Mouse (Mus musculus): ENCODE results near the gene Igfbp7.
A peak's percentile ranks its signal among the peaks of the same experiment; 100 is the strongest.

Igfbp7 gene

DNA sequence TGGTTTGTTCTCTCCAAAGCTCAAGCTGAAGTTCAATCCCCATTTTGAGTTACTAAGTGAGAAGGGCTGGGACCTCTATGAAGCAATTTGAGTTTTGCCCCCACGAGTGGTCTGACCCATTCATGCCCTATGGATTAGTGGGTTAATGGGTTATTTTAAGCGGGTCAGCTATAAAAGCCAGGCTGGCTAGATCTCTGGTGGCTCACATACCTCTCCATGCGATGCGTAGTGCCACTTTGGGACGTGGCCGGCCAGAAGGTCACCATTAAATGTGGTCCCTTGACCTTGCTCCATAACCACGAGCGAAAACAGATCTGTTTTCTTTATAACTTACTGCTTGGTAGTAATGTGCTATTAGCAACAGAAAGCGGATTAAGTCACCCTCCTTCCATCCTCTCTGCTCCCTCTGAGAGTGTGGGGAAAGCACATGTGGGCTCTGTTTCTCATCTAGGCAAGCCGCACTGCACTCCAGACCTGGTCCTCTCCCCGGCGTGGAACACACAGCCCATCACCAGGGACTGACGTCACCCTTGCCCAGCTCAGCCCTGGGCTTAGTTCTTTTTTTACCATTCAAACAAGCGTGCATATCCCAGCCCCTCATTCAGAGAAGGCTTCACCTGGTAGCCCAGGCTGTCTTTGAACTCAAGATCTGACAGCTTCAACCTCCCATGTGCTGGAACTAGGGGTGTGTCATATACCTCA lies 28.3 kb downstream of the Igfbp7 start:
- DNase-seq (ENCODE audit: low read depth, low spot score) = no peak

DNA sequence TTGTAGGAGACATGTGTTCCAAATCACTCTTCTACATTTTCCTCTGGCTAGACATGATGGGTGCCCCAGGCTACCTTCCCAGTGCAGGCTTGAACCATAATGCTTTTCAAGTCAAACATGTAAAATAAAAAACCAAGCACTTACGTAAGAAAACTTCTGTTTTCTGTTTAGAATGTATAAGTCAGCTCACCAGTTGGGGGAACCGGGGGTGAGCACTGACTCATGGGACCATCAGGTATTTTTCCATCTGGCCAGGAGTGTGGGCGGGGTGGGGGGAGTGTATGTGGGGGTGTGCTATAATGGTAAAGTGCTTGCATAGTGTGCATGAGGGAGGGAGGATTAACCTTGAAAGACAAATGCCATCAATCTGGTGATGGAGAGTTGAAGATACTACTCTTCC lies 29.8 kb downstream of the Igfbp7 start:
- no peak for DNase-seq (ENCODE audit: low read depth, low spot score)

DNA sequence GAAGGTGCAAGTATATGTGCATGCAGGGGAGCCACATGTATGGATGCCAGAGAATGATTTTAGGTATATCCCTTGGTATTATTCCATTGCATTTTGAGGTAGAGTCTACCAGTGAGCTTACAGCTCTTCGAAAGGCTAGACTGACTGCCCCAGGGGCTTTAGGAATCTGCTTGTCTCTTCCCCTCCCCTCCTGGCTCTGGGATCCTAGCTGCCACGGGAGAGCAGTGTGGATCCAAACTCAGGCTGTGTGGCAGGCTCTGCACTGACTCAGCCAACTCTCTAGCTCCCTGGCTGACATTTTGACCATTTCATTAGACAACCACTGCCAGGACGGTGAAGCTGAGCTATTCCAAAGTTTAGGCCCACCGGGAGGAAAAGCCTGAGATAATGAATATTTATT lies 32.3 kb downstream of the Igfbp7 start:
- DNase-seq (ENCODE audit: low read depth, low spot score) = no peak

DNA sequence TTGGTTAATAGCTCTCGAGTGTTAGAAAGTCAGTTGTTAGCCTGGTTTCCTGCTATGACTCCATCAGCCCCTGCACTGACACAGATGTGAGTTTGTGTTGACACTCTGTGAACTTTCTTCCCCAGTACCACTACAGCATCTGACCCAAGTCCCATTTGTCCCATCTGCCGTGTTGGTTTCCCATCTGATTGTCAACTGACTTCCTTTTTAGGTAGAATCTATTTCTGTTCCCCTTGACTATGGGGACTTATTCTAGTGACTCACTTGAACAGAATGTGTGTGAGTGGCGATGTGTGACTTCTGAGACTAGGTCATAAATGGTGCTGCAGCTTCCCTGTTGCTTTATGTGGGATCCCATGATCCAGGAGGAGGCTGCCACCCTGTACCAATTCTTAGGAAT lies 32.9 kb downstream of the Igfbp7 start:
- DNase-seq (ENCODE audit: low read depth, low spot score) = no peak

DNA sequence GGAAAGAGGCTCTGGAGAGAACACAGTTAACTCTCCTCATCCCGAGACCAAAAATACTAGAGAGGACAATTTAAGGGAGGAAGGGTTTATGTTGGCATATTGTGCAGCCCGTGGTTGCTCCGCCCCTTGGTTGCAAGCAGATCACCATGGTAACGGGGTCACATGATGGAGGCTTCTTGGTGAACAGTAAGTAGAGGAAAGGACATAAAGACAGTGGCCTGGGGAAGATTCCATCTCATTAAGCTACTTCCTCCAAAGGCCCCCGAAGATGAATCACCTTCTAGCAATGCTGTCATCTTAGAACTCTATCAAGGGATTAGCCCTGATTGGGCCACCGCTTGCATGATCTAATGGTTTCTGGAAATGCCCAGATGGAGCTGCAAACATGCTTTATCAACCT lies 35.1 kb downstream of the Igfbp7 start:
- DNase-seq (ENCODE audit: low read depth, low spot score) = no peak

DNA sequence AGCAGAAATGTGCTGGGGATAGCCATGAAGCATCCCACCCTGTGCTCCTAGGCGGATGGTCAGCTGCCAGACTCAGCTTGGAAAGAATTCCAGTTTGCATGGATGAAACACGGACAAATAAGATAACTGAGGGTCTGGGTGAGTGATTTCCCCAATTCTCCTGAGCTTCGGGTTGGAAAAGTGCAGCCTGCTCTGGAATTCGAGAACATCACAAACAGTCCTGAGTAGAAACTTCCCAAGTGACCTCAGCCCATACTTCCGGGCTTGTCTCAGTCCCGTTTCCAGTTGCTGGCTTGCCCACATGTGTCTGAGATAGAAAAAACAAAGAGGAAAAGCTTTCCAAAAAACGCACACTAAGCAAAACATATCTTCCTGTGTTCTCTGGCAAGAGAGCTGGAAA lies 35.6 kb downstream of the Igfbp7 start:
- DNase-seq (ENCODE audit: low read depth, low spot score) = no peak

DNA sequence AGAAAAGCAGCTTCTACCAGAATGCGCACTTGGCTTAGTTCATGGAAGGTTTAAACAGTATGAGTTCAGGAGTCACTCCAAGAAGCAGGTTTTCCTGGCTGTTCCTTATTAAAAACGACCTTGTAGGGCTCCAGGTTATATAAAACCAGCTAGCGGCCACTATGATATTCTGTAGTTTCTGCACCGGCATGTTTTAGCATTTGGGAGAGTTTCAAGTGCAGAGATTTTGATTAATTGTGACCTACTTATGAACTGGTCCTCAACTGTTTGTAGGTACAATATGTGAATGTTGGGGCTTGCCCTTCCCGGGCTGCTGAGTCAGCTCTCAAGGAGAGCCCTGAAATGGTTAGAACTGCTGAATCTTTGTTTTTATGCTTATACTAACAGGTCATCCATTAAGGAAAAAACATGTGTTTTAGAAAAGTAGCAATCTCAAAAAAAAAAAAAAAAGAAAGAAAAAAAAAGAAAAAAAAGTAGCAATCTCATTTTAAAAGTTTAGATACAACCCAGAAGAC lies 37.4 kb downstream of the Igfbp7 start:
- DNase-seq (ENCODE audit: low read depth, low spot score) = no peak

DNA sequence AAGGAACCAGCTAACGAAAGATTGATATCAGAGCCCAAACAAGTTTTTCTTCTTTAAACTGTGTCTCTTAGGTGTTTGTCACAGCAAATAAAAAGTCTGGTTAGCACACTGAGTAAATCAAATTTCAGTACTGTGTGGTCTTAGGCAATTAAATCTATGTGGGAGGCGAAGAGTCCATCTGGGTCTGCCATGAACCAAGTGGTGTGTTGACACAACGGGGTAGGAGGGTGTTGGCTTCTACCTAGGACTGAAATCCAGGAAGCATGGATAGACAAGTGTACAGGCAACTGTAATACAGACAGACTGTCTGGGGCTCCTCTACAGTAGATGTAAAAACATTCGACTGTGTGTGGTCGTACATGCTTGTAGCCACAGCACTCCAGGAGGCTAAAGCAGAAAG lies 38.4 kb downstream of the Igfbp7 start:
- DNase-seq (ENCODE audit: low read depth, low spot score) = no peak

DNA sequence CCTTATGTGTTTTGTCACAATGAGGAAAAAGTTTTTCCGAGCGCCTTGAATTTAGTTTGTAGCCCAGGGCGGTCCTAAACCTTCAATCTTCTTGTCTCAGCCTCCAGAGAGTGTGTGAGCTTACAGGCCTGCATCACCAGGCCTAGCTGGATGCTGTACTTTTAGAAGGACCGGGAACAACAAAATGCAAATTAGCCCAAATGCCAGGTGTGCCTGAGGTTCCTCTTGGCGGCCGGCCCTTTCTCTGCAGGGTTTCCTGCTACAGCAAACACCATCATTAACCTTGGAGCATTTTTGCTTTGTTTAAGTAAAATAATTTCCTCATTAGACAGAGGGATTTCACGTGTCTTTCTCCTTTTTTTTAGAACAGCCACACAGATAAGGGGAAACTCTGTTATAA lies 39.6 kb downstream of the Igfbp7 start:
- no peak for DNase-seq (ENCODE audit: low read depth, low spot score)

DNA sequence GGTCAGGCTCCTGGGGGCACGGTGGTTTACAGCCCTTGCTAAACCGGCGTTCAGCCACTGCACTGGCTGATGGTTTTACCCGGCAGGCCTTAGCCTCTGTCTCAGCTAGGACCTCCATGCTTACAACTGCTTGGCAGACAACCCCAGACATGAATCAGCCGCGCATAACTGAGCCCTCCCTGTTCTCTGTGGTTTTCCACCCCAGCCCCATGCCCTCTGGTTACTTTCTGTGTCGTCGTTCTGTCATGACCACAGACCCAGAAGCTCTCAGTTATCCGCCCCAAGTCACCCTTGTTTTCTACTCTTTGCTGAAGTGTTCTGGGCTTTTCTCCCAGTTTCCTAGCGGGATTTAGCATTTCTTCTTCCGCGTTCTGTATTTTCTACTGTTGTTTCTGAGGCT lies 40.2 kb downstream of the Igfbp7 start:
- no peak for DNase-seq (ENCODE audit: low read depth, low spot score)

DNA sequence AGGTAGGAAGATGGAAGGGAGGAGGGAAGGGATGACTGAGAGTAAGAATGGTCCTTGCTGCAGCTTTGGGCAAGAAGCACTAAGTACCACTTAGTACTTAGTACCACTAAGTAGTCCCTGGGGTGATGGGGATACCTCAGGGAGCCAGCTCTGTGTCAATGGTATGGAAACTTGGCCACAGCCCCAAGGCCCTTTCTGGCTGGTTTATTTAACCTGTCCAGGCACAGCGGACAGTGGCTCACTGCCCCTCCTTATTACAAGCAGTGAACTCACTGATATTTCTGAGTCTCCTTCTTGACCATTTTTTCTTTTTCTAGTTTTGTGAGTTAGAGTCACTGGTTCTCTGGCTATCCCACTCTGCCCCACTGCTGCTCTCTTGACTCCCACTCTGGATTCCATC lies 40.7 kb downstream of the Igfbp7 start:
- DNase-seq (ENCODE audit: low read depth, low spot score) = no peak

DNA sequence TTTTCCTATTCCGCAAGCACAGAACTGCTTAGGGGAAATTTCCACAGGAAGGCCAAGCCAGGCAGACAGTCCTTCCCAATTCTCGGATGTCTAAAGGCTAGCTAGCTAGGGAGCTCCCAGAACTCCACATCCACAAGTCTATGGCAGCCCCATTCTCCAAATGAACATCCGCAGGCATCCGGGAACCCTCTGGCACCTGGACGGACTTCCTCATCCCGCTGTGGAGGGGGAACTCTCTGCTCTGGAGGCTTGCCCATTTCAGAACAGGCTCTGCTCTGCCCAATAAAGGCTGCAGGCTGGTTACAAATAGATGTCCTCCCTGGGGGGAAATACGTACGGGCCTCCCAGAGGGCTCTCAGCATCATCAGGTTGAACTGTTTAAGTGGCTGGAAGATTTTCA lies 41.5 kb downstream of the Igfbp7 start:
- no peak for DNase-seq (ENCODE audit: low read depth, low spot score)

DNA sequence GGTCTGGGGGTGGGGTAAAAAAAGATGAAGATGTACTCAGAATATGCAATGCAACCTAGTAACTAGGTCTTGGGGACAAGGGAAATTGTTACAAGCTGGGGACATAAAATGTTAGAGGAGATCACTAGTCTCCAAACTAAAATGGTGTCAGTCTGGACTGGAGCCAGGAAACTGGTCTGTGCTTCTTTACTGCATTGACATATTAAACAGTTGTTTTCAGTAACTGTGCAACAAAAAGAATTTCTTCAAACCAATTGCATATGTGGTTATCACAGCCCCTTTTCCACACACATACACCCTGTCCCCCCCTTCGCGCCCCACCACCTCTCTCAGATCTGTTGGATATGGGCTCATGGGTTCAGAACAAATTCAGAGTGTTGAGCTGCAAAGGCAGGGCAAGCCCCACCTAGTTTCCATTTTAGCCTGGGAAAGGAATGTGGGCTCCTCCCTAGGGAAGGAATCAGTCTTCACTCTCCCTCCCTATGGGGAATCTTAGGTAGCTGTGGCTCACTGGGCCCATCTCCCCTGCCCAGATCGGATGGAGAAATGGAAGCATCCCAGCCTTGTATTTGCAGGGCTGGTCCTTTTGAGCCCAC lies 43.3 kb downstream of the Igfbp7 start:
- no peak for DNase-seq (ENCODE audit: low read depth, low spot score)

DNA sequence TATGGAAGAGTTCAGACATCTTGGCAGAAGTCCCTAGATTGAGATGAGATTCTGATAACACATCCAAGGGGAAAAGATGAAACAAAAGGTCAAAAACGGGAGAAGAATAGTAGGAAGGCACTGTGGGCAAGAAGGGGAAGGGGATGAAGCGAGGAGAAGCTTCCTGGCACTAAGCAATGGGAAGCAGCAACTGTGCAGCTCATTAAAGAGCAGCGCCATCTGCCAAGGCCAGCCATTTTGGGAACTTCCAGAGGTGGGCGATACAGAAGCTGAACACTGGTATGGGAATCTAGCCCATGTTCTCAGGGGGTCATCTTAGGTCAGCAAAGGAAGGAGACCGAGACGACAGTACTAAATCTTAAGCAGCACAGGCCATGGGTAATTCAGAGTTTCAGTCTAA lies 44.2 kb downstream of the Igfbp7 start:
- DNase-seq (ENCODE audit: low read depth, low spot score) = no peak

DNA sequence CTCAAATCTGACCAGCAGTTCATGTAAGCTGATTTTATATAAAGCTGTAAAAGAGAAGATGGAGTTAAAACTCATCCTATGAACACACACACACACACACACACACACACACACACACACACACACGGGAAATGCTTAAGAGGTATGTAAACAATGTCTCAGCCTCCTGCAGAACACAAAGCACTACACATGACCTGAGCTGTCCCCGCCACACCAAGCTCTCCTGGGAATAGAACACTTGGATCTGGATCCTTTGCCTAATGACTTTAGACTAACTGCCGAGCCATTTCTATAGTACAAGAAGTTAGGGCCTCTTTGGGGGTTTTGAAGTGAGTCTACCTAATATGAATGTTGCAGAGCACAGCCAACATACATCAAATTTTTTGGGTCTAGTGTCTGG lies 45.7 kb downstream of the Igfbp7 start:
- DNase-seq (ENCODE audit: low read depth, low spot score) = no peak

DNA sequence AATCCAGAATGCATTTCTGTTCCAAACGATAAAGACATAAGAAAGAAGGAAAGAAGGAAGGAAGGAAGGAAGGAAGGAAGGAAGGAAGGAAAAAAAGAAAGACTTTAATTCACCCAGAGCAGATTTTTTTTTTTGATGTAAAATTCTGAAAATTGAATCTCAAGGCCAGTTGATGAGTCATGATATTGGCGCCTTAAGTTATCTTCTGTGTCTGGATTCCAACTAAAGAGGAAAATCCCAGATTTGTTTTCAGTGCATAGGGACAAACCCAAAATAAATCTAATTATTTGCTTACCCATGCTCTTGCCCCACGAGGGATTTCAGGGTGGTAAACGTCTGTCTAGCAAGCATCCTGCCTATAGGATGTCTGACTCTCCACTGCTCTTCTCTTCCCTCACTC lies 46.8 kb downstream of the Igfbp7 start:
- DNase-seq (ENCODE audit: low read depth, low spot score) = no peak

DNA sequence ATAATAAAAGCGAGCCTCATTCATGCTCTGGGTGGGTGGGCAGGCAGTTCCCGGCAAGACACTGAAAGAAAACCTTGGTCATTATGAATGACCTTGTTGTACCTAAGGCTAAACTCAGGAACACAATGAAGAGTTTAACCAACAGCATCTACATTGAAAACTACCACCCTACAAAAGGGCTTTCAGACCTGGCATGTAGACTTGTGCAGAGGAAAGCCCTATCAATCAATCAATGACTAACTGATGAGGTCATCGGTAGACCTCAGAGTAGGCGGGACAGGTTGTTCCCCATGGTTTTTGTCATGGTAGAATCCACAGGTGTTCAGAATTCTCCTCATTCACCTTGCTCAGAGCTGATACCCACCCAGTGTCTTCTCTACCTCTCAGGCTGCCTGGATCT lies 47.9 kb downstream of the Igfbp7 start:
- DNase-seq (ENCODE audit: low read depth, low spot score) = no peak

DNA sequence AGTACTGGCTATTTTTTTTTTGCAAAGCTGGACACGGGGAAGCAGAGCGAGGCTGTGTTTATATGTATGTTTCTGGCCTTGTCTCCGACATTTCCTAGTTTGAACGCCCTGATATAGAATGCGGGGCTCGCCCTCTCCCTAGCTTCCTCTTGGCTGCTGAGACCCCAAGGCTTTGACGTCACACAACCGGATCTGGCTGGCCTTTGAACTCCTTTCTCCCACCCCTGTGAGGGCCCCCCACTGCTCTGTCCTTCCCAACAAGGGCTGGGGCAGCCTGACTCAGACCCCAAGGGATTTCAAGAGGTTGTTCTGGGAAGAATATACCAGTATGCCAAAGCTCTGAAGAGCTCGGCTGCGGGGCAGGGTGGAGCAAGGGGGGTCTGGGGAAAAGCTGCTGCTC lies 49.5 kb downstream of the Igfbp7 start:
- DNase-seq (ENCODE audit: low read depth, low spot score) = no peak

DNA sequence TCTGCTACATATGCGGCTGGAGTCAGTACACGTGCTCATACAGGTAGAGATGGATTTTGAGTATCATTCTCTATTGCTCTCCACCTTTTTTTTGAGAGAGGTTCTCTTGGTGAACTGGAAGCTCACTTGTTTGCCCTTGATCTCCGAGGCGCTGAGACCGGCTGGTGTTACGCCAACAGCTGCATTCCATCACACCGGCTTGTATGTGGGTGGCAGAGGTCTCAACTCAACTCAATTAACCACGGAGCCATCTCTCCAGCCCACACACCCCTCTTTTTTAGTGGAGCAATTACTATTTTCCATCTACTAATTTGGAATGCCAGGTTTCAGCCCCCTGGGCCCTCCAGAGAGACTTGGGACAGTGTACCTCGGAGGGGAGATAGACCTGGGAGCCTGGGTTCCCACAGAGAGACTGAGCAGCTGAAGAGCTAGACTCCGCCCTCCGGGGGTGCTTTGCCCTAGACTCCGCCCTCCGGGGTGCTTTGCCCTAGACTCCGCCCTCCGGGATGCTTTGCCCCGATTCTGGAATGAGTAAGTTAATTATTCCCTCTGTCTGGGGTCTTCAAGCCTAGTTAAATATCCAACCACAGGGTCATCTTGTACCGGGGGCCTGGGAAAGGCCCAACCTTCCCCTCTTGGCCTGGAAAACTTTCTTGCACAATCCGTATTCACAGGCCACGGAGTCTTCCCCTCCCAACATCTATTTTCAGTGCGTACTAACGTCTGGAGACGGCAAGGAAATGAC lies 50.3 kb downstream of the Igfbp7 start:
- no peak for DNase-seq (ENCODE audit: low read depth, low spot score)

DNA sequence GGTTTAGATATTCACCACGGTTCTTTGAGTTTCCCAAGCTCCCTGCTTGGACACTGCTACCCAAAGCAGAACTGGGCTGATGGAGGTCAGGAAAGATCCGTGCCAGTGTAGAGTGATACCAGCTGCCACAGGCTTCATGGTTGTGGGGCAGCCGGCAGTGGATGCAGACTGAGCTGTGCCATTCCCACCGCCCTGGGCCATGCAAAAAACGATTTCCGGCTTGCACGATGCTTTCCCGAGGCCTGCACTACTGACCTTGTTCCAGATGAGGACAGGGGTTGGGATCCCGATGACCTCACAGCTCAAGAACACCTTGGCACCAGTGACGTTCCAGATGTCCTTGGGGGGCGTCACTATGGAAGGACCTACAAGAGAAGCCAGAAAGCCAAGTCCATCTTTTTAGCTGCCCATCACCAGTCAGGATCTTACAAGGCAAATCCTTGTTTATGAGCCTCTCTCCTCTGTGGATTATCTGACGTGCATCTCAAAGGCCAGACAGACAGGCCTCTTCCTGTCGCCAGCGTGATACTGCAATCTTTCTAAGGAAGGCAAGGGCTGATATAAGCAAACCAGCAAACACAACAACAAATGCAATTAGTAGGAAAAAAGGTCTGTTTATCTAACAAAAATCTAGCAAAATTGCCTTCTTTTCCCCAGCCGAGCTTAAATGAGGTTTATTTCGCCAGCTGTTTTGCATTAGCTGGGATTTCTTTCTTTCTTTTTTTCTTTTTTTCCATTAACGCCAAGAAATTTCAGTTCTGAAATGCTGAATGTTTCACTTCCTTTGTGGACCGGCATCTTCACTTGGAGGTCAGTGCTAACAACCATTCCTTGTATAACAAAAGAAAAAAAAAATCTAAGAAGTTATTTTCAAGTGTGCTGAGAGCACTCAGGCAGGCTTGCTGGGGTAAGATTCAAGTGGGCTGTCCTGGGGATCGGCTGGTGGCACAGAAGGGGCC lies 52.3 kb downstream of the Igfbp7 start:
- DNase-seq (ENCODE audit: low read depth, low spot score) = no peak

DNA sequence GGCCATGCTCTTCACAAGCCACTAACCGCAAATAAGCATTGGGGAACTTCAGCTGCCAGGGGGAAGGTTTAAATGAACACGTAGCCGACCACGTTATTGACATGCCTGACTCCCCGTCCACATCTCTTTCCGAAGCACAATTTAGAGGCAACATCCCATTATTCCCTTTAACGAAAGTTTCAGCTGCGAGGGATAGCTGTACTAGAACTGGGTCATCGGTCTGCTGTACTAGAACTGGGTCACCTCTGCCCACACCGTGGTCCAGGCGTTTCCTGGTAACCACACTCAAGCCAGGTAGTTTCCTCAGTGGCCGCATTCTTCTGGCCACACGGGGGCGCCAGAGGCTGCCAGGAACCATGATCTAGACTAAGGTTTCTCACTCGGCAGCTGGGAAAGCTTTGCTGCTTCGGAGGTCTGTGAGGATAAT lies 53.5 kb downstream of the Igfbp7 start:
- DNase-seq (ENCODE audit: low read depth, low spot score) = peak; percentile 62

DNA sequence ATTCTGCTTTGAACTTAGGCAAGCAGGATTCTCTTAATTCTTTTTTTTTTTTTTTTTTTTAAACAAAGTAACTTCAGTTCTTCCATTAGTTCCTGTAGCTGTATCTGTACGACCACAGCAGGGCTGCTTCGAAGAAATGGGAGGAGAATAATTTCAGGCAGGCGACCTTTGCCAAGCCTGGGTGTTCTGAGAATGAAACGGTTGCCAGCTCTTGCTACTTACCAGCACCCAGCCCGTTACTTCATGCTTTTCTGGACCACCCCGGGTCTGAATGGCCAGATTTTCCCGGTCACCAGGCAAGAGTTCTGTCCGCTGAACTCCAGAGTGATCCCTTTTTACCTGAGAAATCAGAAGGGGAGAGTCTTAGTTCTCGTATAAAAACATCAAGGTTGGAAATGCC lies 56.1 kb downstream of the Igfbp7 start:
- DNase-seq (ENCODE audit: low read depth, low spot score) = no peak

Data from retina, adult 2 months (tissue).